Mouse (Mus musculus): Measurements from ENCODE around the gene Arhgef10l.

- no peak for TF ChIP-seq CTCF (IDR thresholded peaks at IDR 0.05; ENCODE audit: borderline replicate concordance, insufficient read depth, low read depth, low read length)
- TF ChIP-seq POLR2A (IDR thresholded peaks at IDR 0.05; ENCODE audit: borderline replicate concordance, insufficient read depth, low read length): no peak
Measured at GRCm38 (mm10) chr4:140572376-140572775, 93.4 kb downstream of the Arhgef10l start.
